Mouse (Mus musculus) megakaryocyte, embryonic 14.5 days (primary cell): ENCODE data around the gene Noa1.

Experiments used
- FLI1 ChIP-seq: IDR thresholded peaks from 2 replicates; pipeline ENCODE4 v1.6.1; 2012; ENCODE audit warnings: low read length, inconsistent platforms, mixed read lengths
- GATA1 ChIP-seq: IDR thresholded peaks from 3 replicates; pipeline ENCODE4 v1.6.1; 2012; ENCODE audit warnings: mixed read lengths, low read length, inconsistent platforms, borderline replicate concordance

- TF ChIP-seq FLI1 (no peak), GATA1 (no peak)
Observed at GRCm38 (mm10) chr5:77259315-77259714, 50.6 kb downstream of the Noa1 start.
